Mouse (Mus musculus) layer of hippocampus, adult 9-10 months (tissue): ENCODE data around the gene Entpd1.

Source experiments
- DNase-seq: peaks from one replicate; pipeline ENCODE4 v3.0.0; 2022; ENCODE audit warnings: low spot score

Gene Entpd1

DNA sequence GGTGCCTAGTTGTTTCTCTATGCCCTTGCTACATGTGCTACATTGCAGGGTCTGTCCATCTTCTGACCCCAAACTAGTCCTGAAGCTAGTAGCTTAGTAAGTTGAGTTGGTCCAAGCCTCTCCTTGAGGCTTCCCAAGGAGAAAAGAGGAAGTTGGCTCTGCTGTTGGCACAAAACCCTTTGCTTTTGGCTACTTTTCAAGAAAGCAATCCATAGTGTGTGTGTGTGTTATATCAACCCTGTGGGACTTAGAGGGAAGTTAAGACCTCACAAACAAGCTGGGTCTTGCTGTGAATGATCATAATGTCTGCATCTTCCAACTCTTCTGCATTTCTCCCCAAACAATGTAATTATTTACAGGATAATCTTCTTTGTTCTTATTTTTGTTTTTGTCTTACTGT lies 16.8 kb downstream of the Entpd1 start:
- no peak for DNase-seq

DNA sequence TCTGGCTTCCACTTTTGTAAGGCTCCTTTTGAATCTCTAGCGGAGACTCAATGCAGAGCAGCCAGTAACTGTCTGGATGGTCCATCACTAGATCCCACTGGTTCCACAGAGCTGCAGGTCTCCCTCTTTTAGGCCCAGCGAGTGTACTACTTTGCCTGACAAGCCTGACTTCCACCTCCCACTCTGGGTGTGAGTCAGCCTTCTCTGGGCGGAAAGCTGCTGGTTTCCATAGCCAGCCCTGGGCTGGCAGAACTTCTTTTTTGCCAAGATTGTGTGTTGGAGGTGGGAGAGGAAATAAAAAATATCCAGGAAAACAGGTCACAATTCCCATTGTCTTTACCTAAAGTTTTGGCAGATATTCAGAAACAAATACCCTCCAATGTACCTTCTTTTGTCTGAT lies 17.9 kb downstream of the Entpd1 start:
- no peak for DNase-seq

DNA sequence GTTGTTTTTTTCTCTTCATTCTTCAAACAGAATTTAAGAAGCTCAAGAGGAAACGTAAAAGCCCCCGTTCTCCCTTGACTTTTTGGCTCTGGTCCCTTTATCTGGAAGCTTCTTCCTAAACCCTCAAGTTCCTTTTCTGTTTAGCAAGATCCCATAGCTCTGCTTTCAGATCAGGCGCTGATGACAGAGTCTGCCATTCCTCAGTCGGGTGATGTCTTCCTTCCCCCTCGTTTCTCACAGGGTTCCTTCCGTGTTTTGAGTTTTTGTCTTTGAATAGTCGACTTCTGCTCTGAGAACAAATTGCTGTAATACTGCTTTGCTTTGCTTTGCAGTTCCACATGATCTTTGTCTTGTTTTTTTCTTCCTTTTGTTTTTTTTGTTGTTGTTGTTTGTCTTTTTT lies 18.4 kb downstream of the Entpd1 start:
- DNase-seq = peak; percentile 29

DNA sequence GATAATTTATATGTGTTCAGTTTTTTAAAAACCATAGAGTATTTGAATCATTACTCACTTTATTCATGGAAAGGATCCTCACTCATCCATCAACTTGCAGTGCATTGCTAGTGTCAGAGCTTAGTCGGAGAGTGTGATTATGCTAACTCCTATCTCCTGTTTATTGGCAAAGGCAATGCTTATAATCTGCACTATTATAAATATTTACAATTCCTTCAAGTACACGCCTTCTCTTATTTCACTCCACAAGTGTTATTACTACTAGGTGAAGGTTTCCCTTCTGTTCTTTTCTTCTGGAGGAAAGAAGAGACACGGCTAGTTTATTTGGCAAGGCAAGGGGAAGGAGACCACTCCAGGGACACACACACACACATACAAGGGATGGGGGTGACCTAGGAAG lies 20.0 kb downstream of the Entpd1 start:
- no peak for DNase-seq

DNA sequence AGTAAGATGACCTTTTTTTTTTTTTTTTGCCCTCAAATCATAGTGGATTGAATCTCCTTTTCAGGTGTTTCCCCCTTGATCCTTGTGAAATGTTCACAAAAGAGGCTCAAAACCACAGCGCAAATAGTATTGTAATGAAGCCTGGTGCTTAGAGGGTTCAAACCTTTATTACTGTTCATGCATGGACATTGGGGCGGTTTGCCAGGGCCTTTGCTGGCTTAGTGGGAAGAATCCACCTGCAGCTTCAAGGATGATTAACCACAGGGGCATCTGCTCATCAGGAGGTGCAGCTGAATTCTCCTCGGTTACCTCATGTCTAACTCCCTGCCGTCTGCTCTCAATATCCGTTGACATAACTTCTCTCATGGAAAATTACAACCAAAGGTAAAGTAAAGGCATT lies 20.5 kb downstream of the Entpd1 start:
- DNase-seq = no peak

DNA sequence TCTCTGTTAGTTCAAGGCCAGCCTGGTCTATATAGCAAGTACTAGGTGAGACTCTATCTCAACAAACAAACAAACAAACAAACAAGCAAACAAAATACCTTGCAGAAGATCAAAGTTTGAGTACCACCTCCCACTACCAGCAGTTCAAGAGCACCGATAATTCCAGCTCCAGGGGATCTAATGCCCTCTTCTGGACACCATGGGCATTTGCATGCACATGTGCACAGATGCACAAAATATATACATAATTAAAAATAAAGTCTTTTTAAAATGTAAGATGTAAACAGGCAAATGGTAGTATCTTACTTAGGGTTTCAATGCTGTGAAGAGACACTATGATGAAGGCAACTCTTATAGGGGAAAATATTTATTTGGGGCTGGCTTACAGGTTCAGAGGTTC lies 21.0 kb downstream of the Entpd1 start:
- DNase-seq = no peak

DNA sequence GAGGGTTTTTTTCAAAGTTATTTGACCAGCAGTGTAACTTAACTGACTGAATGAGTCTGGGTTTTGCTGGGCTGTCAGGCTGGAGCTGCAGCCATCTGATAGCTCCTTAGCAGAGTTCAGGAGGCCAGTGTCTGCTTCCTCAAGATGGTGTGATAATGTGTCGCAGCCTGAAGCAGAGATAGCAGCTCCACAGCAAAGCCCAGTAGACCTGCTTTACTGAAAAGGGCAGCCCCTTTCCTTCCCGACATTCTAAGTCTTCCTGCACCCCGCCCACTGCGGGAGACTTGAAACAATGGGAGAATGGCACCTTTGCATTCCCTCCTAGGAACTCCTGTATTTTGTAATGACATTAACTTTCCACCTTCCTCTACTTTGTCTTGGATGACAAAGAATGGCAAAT lies 24.9 kb downstream of the Entpd1 start:
- DNase-seq = no peak

DNA sequence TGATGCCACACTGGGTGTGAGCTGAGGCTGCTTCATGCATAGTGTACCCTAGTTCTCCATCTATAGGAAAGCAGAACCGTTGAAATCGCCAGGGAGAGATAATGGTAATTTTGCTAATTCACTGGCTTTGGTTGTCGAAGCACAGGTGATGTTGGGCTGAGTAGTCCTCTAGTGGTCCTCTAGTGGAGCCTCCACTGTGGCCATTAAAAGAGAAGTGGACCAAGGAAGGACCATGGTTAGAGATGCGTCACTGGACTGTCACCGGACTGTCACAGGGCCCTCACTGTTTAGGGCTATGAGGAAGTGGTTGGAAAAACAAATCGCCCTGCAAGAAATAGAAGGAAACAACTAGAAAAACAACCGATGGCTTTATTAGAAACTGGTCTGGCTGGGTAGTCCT lies 25.4 kb downstream of the Entpd1 start:
- DNase-seq = no peak

DNA sequence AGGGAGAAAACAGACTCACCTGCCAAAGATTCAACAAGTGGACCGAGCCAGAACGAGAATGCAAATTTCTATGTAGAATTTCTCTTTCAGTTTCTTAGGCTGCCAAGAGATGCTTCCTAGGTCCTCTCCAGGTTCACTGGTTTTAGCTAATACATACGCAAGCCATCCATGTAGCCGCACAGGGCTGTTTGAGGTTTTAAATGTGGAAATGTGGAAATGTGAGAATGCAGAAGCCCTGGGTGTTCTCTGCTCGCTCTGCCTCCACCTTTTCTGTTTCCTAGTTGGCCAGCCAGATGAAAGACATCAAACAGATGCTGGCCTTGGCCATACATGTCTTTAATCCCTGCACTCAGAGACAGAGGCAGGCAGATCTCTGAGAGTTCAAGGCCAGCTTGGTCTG lies 26.4 kb downstream of the Entpd1 start:
- no peak for DNase-seq

DNA sequence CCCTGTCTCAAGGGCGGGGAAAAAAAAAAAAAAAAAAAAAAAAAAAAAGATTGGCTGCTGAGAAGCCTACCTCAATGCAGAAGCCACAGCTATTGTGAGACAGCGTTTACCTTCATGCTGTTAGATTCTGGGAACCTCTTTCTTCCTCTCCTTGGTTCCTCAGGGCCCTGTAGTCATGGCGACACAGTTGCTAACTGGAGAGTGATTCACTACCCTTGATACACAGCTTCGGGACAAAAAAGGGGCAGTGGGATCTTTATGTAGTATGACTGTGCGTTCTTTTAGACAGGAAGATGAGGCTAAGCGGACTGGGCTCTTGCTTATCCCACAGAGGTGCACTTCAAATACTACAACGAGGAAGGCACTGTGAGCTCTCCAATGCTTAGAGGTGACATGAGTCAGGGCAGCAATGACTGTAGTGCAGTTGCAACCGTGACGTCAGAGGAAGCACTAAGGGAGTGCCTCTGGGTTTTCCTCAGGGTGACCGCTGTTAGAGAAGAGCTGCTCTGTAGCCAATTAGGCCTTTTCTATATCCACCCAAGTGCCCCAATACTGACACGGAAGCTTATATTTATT lies 27.7 kb downstream of the Entpd1 start:
- no peak for DNase-seq

DNA sequence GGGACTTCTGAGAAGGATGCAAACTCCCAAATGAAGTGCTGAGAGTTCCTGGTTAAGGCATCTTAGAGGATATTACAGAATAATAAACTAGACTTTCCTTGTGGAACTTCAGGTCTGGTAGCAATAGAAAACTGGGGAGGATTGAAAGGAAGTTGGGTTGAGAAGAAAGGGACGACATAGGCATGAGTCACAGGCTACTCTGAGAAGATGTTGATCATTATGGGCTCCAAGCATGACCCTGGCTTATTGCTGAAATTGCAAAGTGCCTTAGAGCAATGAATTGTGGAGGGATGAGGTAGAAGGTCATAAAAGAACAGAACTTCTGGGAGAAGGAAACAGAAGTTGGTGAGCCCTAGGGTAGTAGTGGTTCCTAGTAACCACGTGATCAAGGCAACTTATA lies 28.6 kb downstream of the Entpd1 start:
- DNase-seq = no peak

DNA sequence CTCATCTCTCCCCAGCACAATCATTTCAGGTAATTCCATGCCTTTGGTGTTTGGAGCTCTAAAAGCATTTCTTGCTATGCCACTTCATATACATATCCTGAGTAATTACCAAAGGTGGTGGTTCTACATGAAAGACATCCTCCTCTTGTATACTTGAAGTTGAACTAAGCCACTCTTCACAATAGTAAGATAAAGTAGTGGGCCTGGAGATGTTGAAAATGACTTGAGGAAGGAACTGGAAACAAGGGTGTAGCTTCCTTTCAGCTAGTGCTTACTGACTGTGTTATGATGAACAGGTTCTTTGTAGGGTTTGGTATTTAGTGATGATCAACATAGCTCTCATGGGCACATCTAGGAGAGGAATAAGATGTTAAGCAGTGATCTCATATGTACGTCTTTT lies 31.7 kb downstream of the Entpd1 start:
- no peak for DNase-seq

DNA sequence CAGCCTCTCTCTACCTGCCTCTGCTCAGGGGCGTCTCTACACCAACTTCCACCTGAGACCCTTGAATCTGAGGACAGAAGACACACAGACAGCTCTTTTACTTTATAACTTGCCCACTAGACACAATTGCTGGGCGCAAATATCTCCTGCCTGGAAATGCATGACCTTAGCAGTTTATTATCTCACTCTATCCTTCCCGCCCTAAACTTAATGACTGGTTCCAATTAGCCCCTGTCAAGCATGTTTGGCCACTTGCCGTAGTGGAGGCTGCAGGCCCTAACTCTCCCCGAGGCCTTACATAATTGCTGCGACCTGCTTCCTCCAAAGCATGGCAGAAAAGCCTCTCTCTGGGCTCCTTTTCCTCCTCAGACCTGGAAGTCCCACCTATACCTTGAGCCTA lies 34.2 kb downstream of the Entpd1 start:
- DNase-seq = no peak

DNA sequence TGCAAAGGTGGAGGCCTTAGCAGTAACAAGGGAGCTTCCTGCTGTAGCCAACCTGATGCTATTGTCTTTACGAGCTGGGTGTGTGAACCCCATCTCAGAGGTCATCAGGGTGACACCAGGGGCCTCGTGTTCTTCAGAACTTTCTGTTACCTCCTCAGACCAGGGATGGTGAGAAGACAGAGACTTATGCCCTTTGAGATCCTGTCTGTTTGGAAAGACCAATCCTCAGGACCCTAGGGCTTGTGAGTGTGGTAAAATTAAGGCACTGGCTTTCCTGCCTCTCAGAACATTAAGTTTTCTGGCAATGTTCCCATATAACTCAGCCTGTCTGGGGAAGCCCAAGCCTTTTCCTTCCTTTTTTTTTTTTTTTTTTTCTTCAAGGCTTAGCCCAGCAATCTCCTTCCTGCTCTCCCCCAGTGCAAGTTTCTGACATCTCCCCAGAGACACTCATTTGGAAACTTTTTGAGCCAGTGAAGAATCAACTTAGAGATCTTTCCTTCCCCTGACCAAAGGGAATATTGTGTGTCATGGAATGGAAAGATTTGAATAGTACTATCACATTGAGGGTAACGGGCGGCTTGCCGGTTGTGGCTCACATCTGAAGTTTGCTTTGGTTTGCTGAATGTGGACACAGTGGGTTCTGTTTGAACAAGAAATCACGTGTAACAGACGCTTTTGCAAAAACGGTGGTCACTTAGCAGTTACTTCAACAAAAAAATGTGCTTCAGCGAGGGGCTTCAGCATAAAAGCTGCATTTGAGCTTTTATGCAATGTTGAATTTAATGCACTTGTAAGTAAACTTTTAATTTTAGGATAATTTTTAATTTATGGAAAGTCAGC lies 35.4 kb downstream of the Entpd1 start:
- DNase-seq = no peak

DNA sequence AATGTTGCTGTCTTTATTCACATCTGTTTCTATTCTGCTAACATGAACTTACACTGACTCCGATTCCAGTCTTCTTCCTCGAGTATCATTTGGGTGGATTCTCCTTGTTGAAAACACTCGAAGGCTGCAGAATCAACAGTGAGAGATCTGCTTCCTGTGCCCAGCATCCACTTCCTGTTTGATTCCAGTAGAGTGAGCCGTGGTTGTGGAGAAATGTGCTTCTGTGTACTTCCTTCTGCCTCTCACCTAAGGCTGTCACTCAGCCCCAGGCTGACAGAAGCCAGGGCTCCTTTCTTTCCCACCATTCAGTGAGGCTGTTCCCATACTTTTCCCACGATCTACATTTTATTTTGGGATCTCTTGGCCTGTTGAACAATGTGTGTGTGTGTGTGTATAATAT lies 37.9 kb downstream of the Entpd1 start:
- DNase-seq = no peak

DNA sequence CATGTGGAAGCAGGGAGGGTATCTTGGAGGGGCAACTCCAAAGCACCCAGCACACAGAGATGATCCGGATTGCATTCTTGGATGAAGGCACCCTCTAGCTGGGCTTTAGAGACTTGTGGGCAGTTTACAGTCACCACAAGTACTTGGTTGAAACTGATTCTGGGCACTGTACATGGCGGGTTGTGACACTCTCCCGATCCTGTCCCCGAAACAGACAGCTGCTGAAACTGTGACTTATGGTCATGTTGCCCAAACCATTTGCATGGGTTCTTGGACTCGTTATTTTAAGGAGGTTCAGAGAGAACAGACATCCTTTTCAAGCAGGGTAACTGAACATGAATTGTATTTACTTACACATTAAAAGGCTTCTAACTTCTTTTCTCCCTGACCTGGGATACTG lies 44.0 kb downstream of the Entpd1 start:
- no peak for DNase-seq

DNA sequence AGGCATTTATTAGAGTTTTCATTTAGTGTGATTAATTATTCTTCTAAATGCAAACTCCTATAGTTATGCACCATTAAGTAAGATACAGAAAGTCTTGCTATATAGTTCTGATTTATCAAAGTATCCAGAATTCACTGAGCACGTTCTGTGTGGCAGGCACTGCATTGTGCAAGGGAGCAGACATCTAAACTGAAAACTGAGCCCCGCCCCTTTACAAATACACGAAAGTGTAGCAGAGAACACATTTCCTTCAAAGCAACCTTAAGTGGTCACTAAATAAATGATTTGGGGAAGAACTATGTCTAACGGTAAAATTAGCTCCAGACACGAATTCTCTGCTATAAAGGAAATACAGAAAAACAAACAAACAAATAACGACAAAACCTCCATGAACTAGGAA lies 46.1 kb downstream of the Entpd1 start:
- no peak for DNase-seq

DNA sequence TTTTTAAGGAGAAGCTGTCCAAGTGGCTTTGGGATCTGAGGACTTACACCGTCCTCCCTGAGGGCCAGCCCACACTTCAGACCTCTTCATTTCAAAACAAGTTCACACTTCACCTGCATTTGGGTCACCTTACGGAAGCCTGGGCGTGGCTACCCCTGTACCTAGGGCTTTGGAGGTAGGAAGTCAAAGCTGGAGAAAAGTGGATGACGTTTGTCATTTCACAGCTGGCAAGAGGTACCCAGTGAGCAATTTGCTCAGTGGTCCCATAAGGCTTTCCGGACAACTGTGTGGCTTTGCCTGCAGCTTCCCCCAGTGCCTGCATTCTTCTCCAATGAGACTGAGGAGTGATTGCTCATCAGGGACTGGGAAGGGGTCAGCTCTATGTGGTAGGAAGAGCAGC lies 46.8 kb downstream of the Entpd1 start:
- DNase-seq = no peak

DNA sequence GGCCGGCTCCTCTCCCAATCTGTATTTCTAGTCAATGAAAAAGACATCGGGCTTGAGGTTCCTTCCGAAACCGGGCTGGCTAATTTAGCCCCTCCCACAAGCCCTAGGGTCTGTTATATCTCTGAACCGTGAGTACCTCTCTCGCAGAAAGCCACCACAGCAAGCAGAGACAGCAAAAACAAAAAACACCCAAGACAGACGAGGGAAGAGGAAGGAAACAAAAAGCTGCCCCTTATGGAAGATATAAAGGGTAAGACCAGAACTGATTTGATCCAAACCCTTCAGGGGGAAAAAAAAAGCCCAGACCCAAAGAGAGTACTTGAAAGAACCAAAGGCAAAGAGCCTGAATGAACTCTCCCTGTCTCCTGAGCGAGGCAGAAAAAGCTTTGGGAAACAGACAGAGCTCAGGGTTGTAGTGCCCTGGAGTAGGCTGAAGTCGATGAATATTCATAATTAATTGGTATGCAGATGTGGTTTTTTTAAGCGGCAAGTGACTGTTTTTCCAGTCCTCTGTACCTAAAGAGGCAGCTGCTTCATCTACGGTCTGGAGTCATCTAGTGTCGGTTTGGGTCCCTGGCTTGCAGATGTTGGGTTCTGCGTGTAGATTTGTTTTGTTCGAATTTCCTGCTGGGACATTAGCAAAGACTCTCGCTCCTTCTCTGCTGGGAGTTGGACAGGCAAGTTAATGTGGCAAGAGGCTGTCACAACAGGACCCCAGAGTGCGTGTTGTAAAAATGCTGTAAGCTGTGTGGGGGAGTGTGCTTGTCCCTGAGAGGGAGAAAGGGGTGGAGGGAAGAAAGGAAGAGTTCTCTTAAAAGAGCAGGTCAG lies 47.7 kb downstream of the Entpd1 start:
- no peak for DNase-seq

DNA sequence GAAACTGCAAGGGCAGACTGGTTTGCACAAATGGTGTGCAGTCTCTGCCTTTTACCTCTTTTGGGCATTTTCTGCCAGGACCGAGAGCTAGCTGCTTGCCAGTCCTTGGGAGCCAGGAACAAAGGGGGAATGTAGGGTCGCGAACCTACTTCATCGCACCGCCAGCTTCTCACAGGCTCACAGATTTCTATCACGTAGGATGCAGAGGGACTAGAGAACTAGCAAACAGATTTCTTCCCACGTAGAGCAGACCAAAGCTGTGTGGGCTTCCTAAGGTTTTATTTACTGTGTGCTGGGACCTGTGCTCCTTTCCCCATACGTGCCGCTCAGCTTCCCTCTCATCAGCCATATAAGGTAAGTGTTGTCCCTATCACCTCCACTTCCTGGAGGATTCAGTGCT lies 48.3 kb downstream of the Entpd1 start:
- no peak for DNase-seq

DNA sequence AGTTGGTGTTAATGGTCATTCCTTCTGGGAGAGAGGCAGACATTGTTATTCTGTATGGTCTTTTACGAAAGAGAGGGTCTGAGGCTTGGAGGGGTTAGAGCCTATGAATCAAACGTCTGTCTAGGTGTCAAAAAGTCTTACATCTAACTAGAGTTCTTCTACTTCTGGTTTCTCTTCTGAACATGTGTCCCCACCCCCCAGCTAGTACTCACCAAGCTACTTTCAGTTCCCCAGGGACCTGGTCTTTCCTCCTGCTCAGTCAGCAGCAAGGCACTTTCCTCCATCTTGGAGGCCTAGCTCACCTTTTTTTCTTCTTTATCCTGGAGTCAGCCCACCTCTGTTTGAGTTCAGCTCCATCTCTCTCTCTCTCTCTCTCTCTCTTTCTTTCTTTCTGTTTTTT lies 48.9 kb downstream of the Entpd1 start:
- DNase-seq = no peak

DNA sequence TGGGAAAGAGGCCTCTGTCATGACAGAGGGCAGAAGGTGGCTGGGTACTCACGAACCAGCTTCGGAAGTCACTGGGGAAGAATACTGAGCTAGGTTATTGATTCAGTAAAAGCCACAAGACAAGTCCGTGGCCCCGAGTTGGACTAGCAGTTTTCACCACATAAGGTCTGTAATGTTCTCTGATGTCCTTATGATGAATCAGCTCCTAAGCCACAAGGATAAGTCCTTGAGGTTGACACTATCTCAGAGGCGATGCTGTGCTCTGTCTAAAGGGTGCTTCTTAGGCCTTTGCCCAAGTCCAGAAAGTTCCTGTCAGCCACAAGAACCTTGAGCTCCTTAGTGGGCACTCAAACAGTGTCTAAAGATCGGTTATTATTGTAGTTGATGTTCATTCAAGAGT lies 49.7 kb downstream of the Entpd1 start:
- DNase-seq = no peak

DNA sequence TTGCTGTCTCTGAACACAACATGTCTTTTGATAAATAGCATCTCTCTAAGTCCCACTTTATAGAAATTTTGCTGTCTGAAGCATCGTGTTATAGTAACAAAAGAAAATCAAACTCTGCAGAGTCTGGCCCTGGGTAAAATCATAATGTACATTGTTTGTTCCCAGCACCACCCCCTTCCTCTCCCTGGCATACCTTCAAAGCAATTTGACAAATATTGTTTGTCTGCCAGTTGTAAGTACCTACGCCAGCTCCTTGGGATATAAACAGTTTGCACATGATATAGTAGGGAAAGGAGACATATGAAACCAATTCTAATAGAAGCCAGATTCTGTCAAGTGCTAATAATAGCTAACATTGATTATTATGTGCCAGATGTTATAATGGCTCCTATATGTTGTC lies 50.6 kb downstream of the Entpd1 start:
- DNase-seq = no peak
